Mouse (Mus musculus): Measurements from ENCODE around the gene Atp2b4. TPM values are rescaled to one million over a fixed set of nuclear protein-coding genes. Genes with fewer than 3 reads are reported as not detected.

Gene Atp2b4
- polyA plus RNA-seq, 1 experiment, result 22.8 TPM

DNA sequence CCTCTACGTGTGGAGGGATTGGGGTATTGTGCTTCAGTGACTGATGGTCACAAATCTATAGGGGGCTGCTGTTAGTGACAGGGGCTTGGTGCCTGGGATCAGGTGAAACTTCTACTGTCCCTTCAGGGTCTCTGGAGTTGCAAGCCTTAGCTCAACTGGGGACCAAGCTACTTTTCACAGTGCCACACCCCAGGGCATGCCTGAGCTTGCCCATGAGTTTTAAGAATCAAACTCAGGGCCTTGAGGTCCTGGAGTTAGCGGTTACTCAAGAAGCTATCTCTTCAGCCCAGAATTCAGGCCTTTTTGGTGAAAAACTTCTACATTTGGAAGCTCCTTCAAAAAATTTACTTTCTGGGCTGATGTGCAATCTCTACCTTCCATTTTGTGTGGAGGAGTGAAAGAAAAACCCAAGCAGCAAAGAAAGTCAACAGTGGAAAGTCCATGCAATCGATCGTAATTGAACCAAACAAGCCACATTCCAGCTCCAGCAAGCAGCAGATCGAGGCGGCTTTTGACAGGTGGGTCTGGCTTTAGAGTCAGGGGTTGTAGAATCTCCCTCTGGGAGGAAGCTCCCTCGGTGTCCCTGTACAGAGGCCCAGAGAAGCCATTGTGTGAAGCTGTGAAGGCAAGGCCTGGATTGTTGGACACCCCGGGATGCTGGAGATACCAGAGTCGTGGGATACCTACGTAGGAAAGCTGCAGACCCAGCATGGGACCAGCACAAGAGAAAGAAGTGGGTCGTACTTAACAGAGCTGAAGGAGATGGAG, 136.5 kb downstream of the Atp2b4 start:
- H3K27me3 ChIP-seq (ENCODE audit: control insufficient read depth, insufficient read depth, low read length), result no peaks in the 10 kb centered on the region
- H3K27ac ChIP-seq (ENCODE audit: control insufficient read depth, insufficient read depth, low read depth, low read length), result no peak overlapping the region
- no peak for TF ChIP-seq CTCF (IDR thresholded peaks at IDR 0.05; ENCODE audit: control insufficient read depth, insufficient read depth, insufficient replicate concordance, low read depth, low read length)
- TF ChIP-seq POLR2A (IDR thresholded peaks at IDR 0.05; ENCODE audit: control insufficient read depth, low read depth, low read length), result no peak
- H3K4me3 ChIP-seq (ENCODE audit: control insufficient read depth, low read depth, low read length), result no peak overlapping the region
- H3K4me1 ChIP-seq (ENCODE audit: control insufficient read depth, insufficient read depth, low read length), result no peaks in the 10 kb centered on the region
- H3K36me3 ChIP-seq (ENCODE audit: control insufficient read depth, insufficient read depth, low read length), result no peaks in the 10 kb centered on the region

GRCm38 (mm10) chr1:133663427-133663826, 137.4 kb downstream of the Atp2b4 start:
- Histone ChIP-seq H3K4me1 (ENCODE audit: control insufficient read depth, insufficient read depth, low read length) (no peaks in the 10 kb centered on the region; the same call in 1 of the 2 replicates), H3K4me3 (ENCODE audit: control insufficient read depth, low read depth, low read length) (no peak overlapping the region), H3K27ac (ENCODE audit: control insufficient read depth, insufficient read depth, low read depth, low read length) (no peak overlapping the region), H3K27me3 (ENCODE audit: control insufficient read depth, insufficient read depth, low read length) (no peaks in the 10 kb centered on the region), H3K36me3 (ENCODE audit: control insufficient read depth, insufficient read depth, low read length) (no peaks in the 10 kb centered on the region)
- TF ChIP-seq CTCF (IDR thresholded peaks at IDR 0.05; ENCODE audit: control insufficient read depth, insufficient read depth, insufficient replicate concordance, low read depth, low read length), result no peak
- no peak for TF ChIP-seq POLR2A (IDR thresholded peaks at IDR 0.05; ENCODE audit: control insufficient read depth, low read depth, low read length)

- H3K27ac ChIP-seq (ENCODE audit: control insufficient read depth, insufficient read depth, low read depth, low read length), result no peak overlapping the region
- TF ChIP-seq POLR2A (IDR thresholded peaks at IDR 0.05; ENCODE audit: control insufficient read depth, low read depth, low read length), result no peak
- TF ChIP-seq CTCF (IDR thresholded peaks at IDR 0.05; ENCODE audit: control insufficient read depth, insufficient read depth, insufficient replicate concordance, low read depth, low read length), result no peak
These were observed 137.9 kb downstream of the Atp2b4 start for GRCm38 (mm10) chr1:133662941-133663340.

GRCm38 (mm10) chr1:133661203-133661933, 139.5 kb downstream of the Atp2b4 start, which contains the start of gene Gm38394:
Gene Gm38394 (minus strand): TSS chr1:133661318.
- H3K4me3 ChIP-seq (ENCODE audit: control insufficient read depth, low read depth, low read length), result peak within 1 kb of the TSS; percentile 86
- H3K4me1 ChIP-seq (ENCODE audit: control insufficient read depth, insufficient read depth, low read length), result no peaks in the 10 kb centered on the region; the same call in 1 of the 2 replicates
- peak within 1 kb of the TSS; percentile 81 for H3K27ac ChIP-seq (ENCODE audit: control insufficient read depth, insufficient read depth, low read depth, low read length)
- no peaks in the 10 kb centered on the region for H3K36me3 ChIP-seq (ENCODE audit: control insufficient read depth, insufficient read depth, low read length)
- TF ChIP-seq POLR2A (IDR thresholded peaks at IDR 0.05; ENCODE audit: control insufficient read depth, low read depth, low read length) (peak; percentile 94), CTCF (IDR thresholded peaks at IDR 0.05; ENCODE audit: control insufficient read depth, insufficient read depth, insufficient replicate concordance, low read depth, low read length) (no peak)
- no peaks in the 10 kb centered on the region for H3K27me3 ChIP-seq (ENCODE audit: control insufficient read depth, insufficient read depth, low read length)

More at GRCm38 (mm10) chr1:133662941-133663340, 137.9 kb downstream of the Atp2b4 start:
- no peak overlapping the region for H3K4me3 ChIP-seq (ENCODE audit: control insufficient read depth, low read depth, low read length)
- no peaks in the 10 kb centered on the region for H3K36me3 ChIP-seq (ENCODE audit: control insufficient read depth, insufficient read depth, low read length)
- H3K27me3 ChIP-seq (ENCODE audit: control insufficient read depth, insufficient read depth, low read length), result no peaks in the 10 kb centered on the region
- no peaks in the 10 kb centered on the region; the same call in 1 of the 2 replicates for H3K4me1 ChIP-seq (ENCODE audit: control insufficient read depth, insufficient read depth, low read length)

DNA sequence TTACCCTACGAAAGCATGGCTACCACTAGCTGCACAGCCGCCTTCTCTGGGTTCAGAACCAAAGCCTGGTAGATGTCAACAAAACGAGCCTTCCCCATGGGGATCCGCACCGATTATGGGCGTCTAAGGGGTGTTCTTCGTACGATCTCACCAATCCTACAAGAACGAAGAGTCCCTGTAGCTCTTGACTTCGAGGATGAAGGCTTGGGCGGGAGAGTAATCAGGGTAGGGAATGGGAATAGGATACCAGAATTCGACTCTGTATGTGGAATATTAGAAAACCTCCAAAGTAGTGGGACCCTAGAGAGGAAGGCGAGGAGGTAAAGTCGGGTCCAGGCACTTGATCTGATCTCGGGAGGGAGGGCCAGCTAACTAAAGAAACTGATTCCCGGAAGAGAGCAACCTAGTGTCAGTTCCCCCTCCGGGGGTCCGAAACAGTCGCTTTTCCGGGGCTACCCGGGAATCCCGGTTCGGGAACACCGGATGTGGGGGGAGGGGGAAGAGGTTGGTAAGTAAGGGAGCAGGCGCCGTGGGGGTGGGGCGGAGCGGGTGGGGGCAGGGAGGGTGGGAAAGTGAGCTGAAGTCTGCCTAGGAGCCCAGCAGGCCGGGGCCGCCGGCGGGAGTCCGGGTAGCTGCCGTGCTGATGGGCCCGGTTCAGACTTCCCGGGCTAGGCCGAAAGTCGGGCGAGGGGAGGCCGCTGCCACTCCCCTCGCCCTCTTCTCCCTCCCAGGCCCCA, 140.2 kb downstream of the Atp2b4 start, which contains the start of gene Zbed6:
Gene Zbed6 (minus strand): TSS at position 420 of the 737 bp plus-strand sequence.
- H3K27ac ChIP-seq (ENCODE audit: control insufficient read depth, insufficient read depth, low read depth, low read length), result peak within 1 kb of the TSS; percentile 81
- TF ChIP-seq CTCF (IDR thresholded peaks at IDR 0.05; ENCODE audit: control insufficient read depth, insufficient read depth, insufficient replicate concordance, low read depth, low read length) (no peak), POLR2A (IDR thresholded peaks at IDR 0.05; ENCODE audit: control insufficient read depth, low read depth, low read length) (no peak)
- no peaks in the 10 kb centered on the region; the same call in 1 of the 2 replicates for H3K4me1 ChIP-seq (ENCODE audit: control insufficient read depth, insufficient read depth, low read length)

GRCm38 (mm10) chr1:133658878-133659277, 142.0 kb downstream of the Atp2b4 start:
- Histone ChIP-seq H3K4me1 (ENCODE audit: control insufficient read depth, insufficient read depth, low read length) (peaks cover 2% of the 10 kb centered on the region; the same call in 1 of the 2 replicates), H3K36me3 (ENCODE audit: control insufficient read depth, insufficient read depth, low read length) (no peaks in the 10 kb centered on the region; the same call in 1 of the 2 replicates), H3K27ac (ENCODE audit: control insufficient read depth, insufficient read depth, low read depth, low read length) (no peak overlapping the region), H3K27me3 (ENCODE audit: control insufficient read depth, insufficient read depth, low read length) (no peaks in the 10 kb centered on the region), H3K4me3 (ENCODE audit: control insufficient read depth, low read depth, low read length) (peak overlapping the region; percentile 14)
- no peak for TF ChIP-seq POLR2A (IDR thresholded peaks at IDR 0.05; ENCODE audit: control insufficient read depth, low read depth, low read length)
- no peak for TF ChIP-seq CTCF (IDR thresholded peaks at IDR 0.05; ENCODE audit: control insufficient read depth, insufficient read depth, insufficient replicate concordance, low read depth, low read length)

More for the DNA sequence above, 140.2 kb downstream of the Atp2b4 start, which contains the start of gene Zbed6:
- no peaks in the 10 kb centered on the region for H3K36me3 ChIP-seq (ENCODE audit: control insufficient read depth, insufficient read depth, low read length)
- peak within 1 kb of the TSS; percentile 86 for H3K4me3 ChIP-seq (ENCODE audit: control insufficient read depth, low read depth, low read length)
- no peaks in the 10 kb centered on the region for H3K27me3 ChIP-seq (ENCODE audit: control insufficient read depth, insufficient read depth, low read length)
